Mouse (Mus musculus) forebrain, embryonic 15.5 days (tissue): ENCODE measurements at regions not wholly inside any gene's neighbourhood (a gene's known extent, or its start where the extent isn't known, plus 50 kb on each side); places are given as distances from the start of the nearest gene placed in this dataset.

Experiments used
- ATAC-seq: fragments of 200-750 bp; cut with Nextera tagmentation; replicated peaks from 2 replicates; pipeline ENCODE4 v1.8.0; 2017; ENCODE audit warnings: mild to moderate bottlenecking, moderate TSS enrichment, moderate library complexity
- H3K27ac ChIP-seq: fragments of 300-500 bp; sonication (generic); replicated peaks from 2 replicates; pipeline ENCODE4 v1.5.1; 2015; ENCODE audit warnings: mild to moderate bottlenecking, inconsistent platforms
- H3K27me3 ChIP-seq: fragments of 300-500 bp; sonication (generic); 2 replicates; pipeline ENCODE4 v1.6.1; 2015; ENCODE audit warnings: inconsistent platforms
- H3K36me3 ChIP-seq: fragments of 300-500 bp; sonication (generic); 2 replicates; pipeline ENCODE4 v1.6.1; 2015; ENCODE audit warnings: mild to moderate bottlenecking, inconsistent platforms
- H3K4me1 ChIP-seq: fragments of 300-500 bp; sonication (generic); 2 replicates; pipeline ENCODE4 v1.6.1; 2015; ENCODE audit warnings: inconsistent platforms
- H3K4me2 ChIP-seq: fragments of 300-500 bp; sonication (generic); replicated peaks from 2 replicates; pipeline ENCODE4 v1.6.1; 2015; ENCODE audit warnings: mild to moderate bottlenecking, inconsistent platforms
- H3K4me3 ChIP-seq: fragments of 300-500 bp; sonication (generic); 2 replicates; pipeline ENCODE4 v1.5.1; 2015; ENCODE audit warnings: mild to moderate bottlenecking, inconsistent platforms
- H3K9ac ChIP-seq: fragments of 300-500 bp; sonication (generic); replicated peaks from 2 replicates; pipeline ENCODE4 v1.6.1; 2015; ENCODE audit warnings: mild to moderate bottlenecking, inconsistent platforms
- H3K9me3 ChIP-seq: fragments of 300-500 bp; sonication (generic); 2 replicates; pipeline ENCODE4 v1.6.1; 2016; ENCODE audit warnings: inconsistent platforms
- WGBS: fragments of 180-500 bp; shearing (Covaris S2); methylation state at CpG from one replicate; pipeline ENCODE4 v1.1.7; 2015; ENCODE audit warnings: mixed read lengths; 5-methylcytosine and 5-hydroxymethylcytosine counted together

DNA sequence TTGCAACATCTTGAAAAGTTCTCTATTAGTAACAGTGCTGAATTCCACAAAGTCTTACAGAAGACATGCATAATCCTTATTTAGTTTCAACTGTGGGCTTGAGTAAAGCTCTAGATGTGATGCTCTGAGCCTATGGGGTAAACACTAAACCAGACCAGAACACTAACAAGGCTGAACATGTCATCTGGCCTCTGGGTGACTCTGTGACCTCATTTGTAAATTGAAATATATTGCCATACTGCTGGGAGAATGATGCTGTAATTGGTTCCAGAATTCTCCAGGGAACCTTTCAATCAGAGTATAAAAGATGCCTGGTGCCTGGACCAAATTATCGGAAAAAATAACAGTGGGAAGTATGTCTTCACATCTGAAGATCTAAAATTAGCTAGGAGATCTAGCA lies 309.9 kb upstream of the Megf9 start:
- Histone ChIP-seq H3K36me3 (no peaks in the 10 kb centered on the region), H3K4me1 (no peaks in the 10 kb centered on the region), H3K9me3 (no peaks in the 10 kb centered on the region), H3K4me2 (no peak overlapping the region), H3K9ac (no peak overlapping the region), H3K27ac (no peak overlapping the region), H3K4me3 (no peak overlapping the region), H3K27me3 (no peaks in the 10 kb centered on the region)
- no peak for ATAC-seq
- WGBS = 71% methylated on average over 1 of the region's 1 CpGs

DNA sequence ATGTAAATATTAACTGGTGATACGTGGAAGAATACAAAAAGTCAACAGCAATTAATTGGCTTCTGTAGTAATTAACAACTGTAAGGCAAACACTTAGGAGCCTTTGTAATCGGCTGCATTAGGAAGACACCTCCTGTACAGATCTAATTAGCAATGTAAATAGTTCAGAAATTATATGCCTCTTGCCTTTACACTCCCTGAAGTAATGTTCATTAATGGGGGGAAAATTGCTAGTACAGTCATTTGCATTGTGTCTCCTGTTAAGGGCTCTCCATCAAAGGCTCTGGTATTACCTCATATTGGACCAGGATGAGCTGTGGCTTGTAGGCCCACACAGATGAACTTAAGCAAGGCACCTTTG lies 276.1 kb upstream of the Megf9 start:
- peaks cover 6% of the 10 kb centered on the region for H3K27me3 ChIP-seq
- no peak overlapping the region for H3K27ac ChIP-seq
- H3K4me2 ChIP-seq = no peak overlapping the region
- no peaks in the 10 kb centered on the region for H3K9me3 ChIP-seq
- 11% methylated on average over 2 of the region's 2 CpGs for WGBS
- no peaks in the 10 kb centered on the region for H3K36me3 ChIP-seq
- no peak overlapping the region for H3K4me3 ChIP-seq
- peak; percentile 94 for ATAC-seq
- H3K4me1 ChIP-seq = peaks cover 12% of the 10 kb centered on the region
- no peak overlapping the region for H3K9ac ChIP-seq

DNA sequence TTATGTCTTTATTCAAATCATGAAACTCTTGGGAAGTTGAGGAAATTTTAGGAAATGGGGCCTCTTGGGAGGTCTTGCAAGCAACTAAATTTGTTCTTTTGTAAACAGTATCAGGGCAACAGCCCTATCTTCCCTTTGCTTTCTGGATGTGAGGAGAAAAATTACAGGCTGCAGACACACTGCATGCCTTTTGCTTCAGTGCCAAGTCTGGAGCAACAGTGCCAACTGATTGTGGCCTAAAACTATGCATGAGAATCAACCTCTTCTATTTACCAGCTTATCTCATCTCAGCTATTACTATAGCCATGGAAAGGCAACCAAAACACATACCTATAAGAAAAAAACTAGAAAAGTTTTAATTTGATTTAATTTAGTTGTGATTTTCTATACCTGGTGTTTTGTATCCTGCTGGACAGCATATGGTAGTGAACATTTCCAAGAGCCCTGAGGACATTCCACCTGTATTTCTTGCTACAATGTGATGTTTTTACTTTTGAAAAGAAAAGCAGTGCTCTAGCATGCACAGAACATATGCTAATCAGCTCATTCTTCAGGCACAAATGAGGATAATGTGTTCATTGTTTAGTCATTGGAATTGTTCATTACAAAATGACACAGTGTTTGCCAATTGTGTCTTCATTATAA lies 275.6 kb upstream of the Megf9 start:
- Histone ChIP-seq H3K27ac (no peak overlapping the region), H3K36me3 (no peaks in the 10 kb centered on the region), H3K9ac (no peak overlapping the region), H3K4me2 (no peak overlapping the region), H3K4me3 (no peak overlapping the region), H3K27me3 (peaks cover 6% of the 10 kb centered on the region), H3K9me3 (no peaks in the 10 kb centered on the region), H3K4me1 (peaks cover 12% of the 10 kb centered on the region)
- peak; percentile 82 for ATAC-seq

- H3K36me3 ChIP-seq = no peaks in the 10 kb centered on the region
- H3K4me1 ChIP-seq = no peaks in the 10 kb centered on the region
- H3K9ac ChIP-seq = no peak overlapping the region
- H3K27me3 ChIP-seq = no peaks in the 10 kb centered on the region; the same call in 1 of the 2 replicates
- H3K4me3 ChIP-seq = no peak overlapping the region
- H3K27ac ChIP-seq = no peak overlapping the region
- no peaks in the 10 kb centered on the region for H3K9me3 ChIP-seq
- no peak overlapping the region for H3K4me2 ChIP-seq
- ATAC-seq = peak; percentile 88
- WGBS = 51% methylated on average over 3 of the region's 3 CpGs
Measured at GRCm38 (mm10) chr4:70804925-70805342, 270.1 kb upstream of the Megf9 start.

- Histone ChIP-seq H3K27ac (no peak overlapping the region), H3K9ac (no peak overlapping the region), H3K4me2 (no peak overlapping the region), H3K36me3 (no peaks in the 10 kb centered on the region), H3K27me3 (no peaks in the 10 kb centered on the region), H3K4me1 (no peaks in the 10 kb centered on the region), H3K9me3 (no peaks in the 10 kb centered on the region), H3K4me3 (no peak overlapping the region)
- ATAC-seq = no peak
- WGBS = 67% methylated on average over 1 of the region's 1 CpGs
Measured at GRCm38 (mm10) chr4:70798483-70798882, 263.7 kb upstream of the Megf9 start.

GRCm38 (mm10) chr4:70797935-70798334 lies 263.1 kb upstream of the Megf9 start:
- H3K27ac ChIP-seq = no peak overlapping the region
- no peak overlapping the region for H3K4me2 ChIP-seq
- no peak overlapping the region for H3K4me3 ChIP-seq
- H3K9me3 ChIP-seq = no peaks in the 10 kb centered on the region
- 90% methylated on average over 3 of the region's 3 CpGs for WGBS
- H3K9ac ChIP-seq = no peak overlapping the region
- H3K27me3 ChIP-seq = no peaks in the 10 kb centered on the region
- no peak for ATAC-seq
- H3K4me1 ChIP-seq = no peaks in the 10 kb centered on the region
- no peaks in the 10 kb centered on the region for H3K36me3 ChIP-seq

- no peaks in the 10 kb centered on the region for H3K4me1 ChIP-seq
- 49% methylated on average over 2 of the region's 2 CpGs for WGBS
- no peak overlapping the region for H3K27ac ChIP-seq
- H3K4me3 ChIP-seq = no peak overlapping the region
- ATAC-seq = no peak
- no peaks in the 10 kb centered on the region for H3K9me3 ChIP-seq
- H3K27me3 ChIP-seq = no peaks in the 10 kb centered on the region
- no peak overlapping the region for H3K4me2 ChIP-seq
- no peak overlapping the region for H3K9ac ChIP-seq
- no peaks in the 10 kb centered on the region for H3K36me3 ChIP-seq
Measured at GRCm38 (mm10) chr4:70783487-70783886, 248.7 kb upstream of the Megf9 start.

- Histone ChIP-seq H3K4me3 (no peak overlapping the region), H3K9ac (no peak overlapping the region), H3K4me1 (no peaks in the 10 kb centered on the region), H3K9me3 (no peaks in the 10 kb centered on the region), H3K4me2 (no peak overlapping the region), H3K27ac (no peak overlapping the region), H3K36me3 (no peaks in the 10 kb centered on the region), H3K27me3 (no peaks in the 10 kb centered on the region)
- WGBS = 83% methylated on average over 2 of the region's 2 CpGs
- ATAC-seq = no peak
Measured at GRCm38 (mm10) chr4:70781591-70781990, 246.8 kb upstream of the Megf9 start.

DNA sequence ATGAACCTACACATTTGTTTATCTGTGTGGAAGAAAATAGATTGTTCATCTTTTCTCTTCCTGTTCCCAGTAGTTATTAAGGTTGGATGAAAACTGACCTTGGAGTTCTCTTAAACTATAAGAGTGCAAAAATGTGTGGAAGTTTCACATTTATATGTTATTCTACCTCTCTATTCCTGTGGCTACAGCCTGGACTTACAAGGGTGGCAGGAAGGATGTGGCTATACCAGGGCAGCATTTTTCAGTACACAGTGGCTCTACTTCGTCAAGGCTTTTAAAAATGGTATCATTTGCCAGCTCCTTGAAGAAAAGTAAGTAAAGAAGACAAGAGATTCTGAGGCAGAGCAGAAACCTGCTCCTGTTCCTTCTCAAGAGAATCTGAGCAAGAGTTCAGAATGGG lies 241.5 kb upstream of the Megf9 start:
- WGBS = 82% methylated on average over 1 of the region's 1 CpGs
- H3K27ac ChIP-seq = no peak overlapping the region
- no peaks in the 10 kb centered on the region for H3K27me3 ChIP-seq
- no peaks in the 10 kb centered on the region for H3K9me3 ChIP-seq
- no peak overlapping the region for H3K4me3 ChIP-seq
- H3K4me1 ChIP-seq = no peaks in the 10 kb centered on the region
- H3K9ac ChIP-seq = no peak overlapping the region
- no peak for ATAC-seq
- no peak overlapping the region for H3K4me2 ChIP-seq
- no peaks in the 10 kb centered on the region for H3K36me3 ChIP-seq

DNA sequence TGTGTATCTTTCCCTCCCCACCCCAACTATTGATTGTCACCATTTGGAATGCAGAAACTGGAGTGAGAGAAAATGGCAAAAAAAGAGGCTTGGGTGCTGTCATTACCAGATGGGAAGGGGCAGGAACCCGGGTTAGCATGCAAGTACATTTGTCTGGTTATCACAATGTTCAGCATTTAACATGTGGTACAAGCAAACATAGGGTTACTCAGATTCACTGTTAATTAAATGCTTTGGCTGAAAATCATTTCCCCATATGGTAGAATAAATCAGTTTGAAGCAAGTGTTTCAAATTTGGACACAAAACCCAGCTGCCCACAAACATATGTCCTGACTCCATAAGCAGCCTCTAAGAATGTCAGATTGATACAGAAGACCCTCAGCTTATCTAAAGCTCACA lies 208.6 kb upstream of the Megf9 start:
- H3K27me3 ChIP-seq = no peaks in the 10 kb centered on the region
- H3K27ac ChIP-seq = no peak overlapping the region
- H3K4me3 ChIP-seq = no peak overlapping the region
- no peak overlapping the region for H3K4me2 ChIP-seq
- H3K4me1 ChIP-seq = peaks cover 4% of the 10 kb centered on the region; the same call in 1 of the 2 replicates
- no peaks in the 10 kb centered on the region for H3K9me3 ChIP-seq
- 67% methylated on average over 1 of the region's 1 CpGs for WGBS
- no peaks in the 10 kb centered on the region for H3K36me3 ChIP-seq
- ATAC-seq = peak; percentile 94
- no peak overlapping the region for H3K9ac ChIP-seq

DNA sequence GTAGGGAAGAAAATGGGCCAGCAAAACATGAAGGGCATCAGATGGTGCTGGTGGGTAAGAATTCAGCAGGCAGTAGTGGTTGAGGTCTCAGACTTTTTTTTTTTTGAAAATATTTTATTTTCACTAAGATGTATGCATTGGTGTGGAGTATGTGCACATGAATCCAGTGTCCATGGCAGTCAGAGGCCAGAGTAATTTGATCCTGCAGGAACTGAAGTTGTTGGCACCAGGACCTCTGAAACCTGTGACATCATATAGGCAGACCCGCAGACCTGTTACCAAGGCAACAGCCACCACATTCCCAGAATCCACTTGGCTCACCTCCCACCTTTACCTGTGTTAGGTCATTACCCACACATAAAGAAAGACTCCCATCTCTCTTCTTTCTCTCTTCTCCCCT lies 207.2 kb upstream of the Megf9 start:
- WGBS = 45% methylated on average over 1 of the region's 1 CpGs
- Histone ChIP-seq H3K9ac (no peak overlapping the region), H3K9me3 (no peaks in the 10 kb centered on the region), H3K27me3 (no peaks in the 10 kb centered on the region), H3K36me3 (no peaks in the 10 kb centered on the region), H3K4me2 (no peak overlapping the region), H3K27ac (no peak overlapping the region), H3K4me1 (peaks cover 4% of the 10 kb centered on the region; the same call in 1 of the 2 replicates), H3K4me3 (no peak overlapping the region)
- no peak for ATAC-seq

- H3K27me3 ChIP-seq = no peaks in the 10 kb centered on the region
- H3K4me1 ChIP-seq = peaks cover 4% of the 10 kb centered on the region; the same call in 1 of the 2 replicates
- WGBS = 4% methylated on average over 4 of the region's 4 CpGs
- ATAC-seq = no peak
- H3K36me3 ChIP-seq = no peaks in the 10 kb centered on the region
- H3K27ac ChIP-seq = no peak overlapping the region
- H3K9me3 ChIP-seq = no peaks in the 10 kb centered on the region
- no peak overlapping the region for H3K4me3 ChIP-seq
- no peak overlapping the region for H3K9ac ChIP-seq
- no peak overlapping the region for H3K4me2 ChIP-seq
Measured at GRCm38 (mm10) chr4:70741121-70741520, 206.3 kb upstream of the Megf9 start.

- 81% methylated on average over 2 of the region's 2 CpGs for WGBS
- H3K4me1 ChIP-seq = no peaks in the 10 kb centered on the region
- H3K9me3 ChIP-seq = no peaks in the 10 kb centered on the region
- no peak overlapping the region for H3K9ac ChIP-seq
- no peak overlapping the region for H3K4me3 ChIP-seq
- no peaks in the 10 kb centered on the region for H3K27me3 ChIP-seq
- H3K36me3 ChIP-seq = no peaks in the 10 kb centered on the region
- no peak overlapping the region for H3K27ac ChIP-seq
- no peak overlapping the region for H3K4me2 ChIP-seq
- ATAC-seq = no peak
Measured at GRCm38 (mm10) chr4:70709126-70709689, 174.4 kb upstream of the Megf9 start.
